Mouse (Mus musculus) spleen, adult 2 months (tissue): ENCODE data around the gene Tspan31. TPM values are rescaled to one million over a fixed set of nuclear protein-coding genes. Genes with fewer than 3 reads are reported as not detected.

Experiments
- DNase-seq, 2 experiments: peaks; one replicate each; pipeline versions ENCODE4 v3.0.0 to v3.0.0-alpha.2; 2012 to 2021; ENCODE audit warnings: low spot score in 2 of 2, low read depth in 1 of 2
- H3K27ac ChIP-seq: fragments of 200-500 bp; 2 replicates; pipeline ENCODE4 v1.5.1; 2012; ENCODE audit warnings: low read length, inconsistent platforms; ENCODE audit not compliant: insufficient read depth
- H3K27me3 ChIP-seq: fragments of 200-500 bp; 2 replicates; pipeline ENCODE4 v1.6.1; 2012; ENCODE audit warnings: mild to moderate bottlenecking, moderate library complexity, low read length, inconsistent platforms; ENCODE audit not compliant: control insufficient read depth, insufficient read depth
- H3K36me3 ChIP-seq: fragments of 200-500 bp; 2 replicates; pipeline ENCODE4 v1.6.1; 2012; ENCODE audit warnings: mild to moderate bottlenecking, low read length, inconsistent platforms; ENCODE audit not compliant: control insufficient read depth, insufficient read depth
- H3K4me1 ChIP-seq: fragments of 200-500 bp; 2 replicates; pipeline ENCODE4 v1.6.1; 2011; ENCODE audit warnings: inconsistent platforms; ENCODE audit not compliant: control insufficient read depth, insufficient read depth, insufficient read length
- H3K4me3 ChIP-seq: fragments of 200-500 bp; 2 replicates; pipeline ENCODE4 v1.5.1; 2011; ENCODE audit warnings: mild to moderate bottlenecking, inconsistent platforms; ENCODE audit not compliant: insufficient read depth, insufficient read length; ENCODE audit errors: extremely low read depth
- CTCF ChIP-seq: fragments of 200-500 bp; IDR thresholded peaks from 2 replicates; pipeline ENCODE4 v1.5.1; 2011; ENCODE audit warnings: mild to moderate bottlenecking, inconsistent platforms; ENCODE audit not compliant: insufficient read depth, insufficient read length, insufficient replicate concordance; ENCODE audit errors: extremely low read depth
- POLR2A ChIP-seq: fragments of 200-500 bp; IDR thresholded peaks from 2 replicates; pipeline ENCODE4 v1.6.1; 2011; ENCODE audit warnings: low read depth, low read length, inconsistent platforms
- WGBS: fragments of 180-500 bp; shearing (Covaris S2); methylation state at CpG from one replicate; pipeline ENCODE4 v1.1.7; 2018; 5-methylcytosine and 5-hydroxymethylcytosine counted together
- polyA plus RNA-seq: library from polyadenylated mRNA; depleted of rRNA; stranded (reverse); fragments of >200 nt; gene quantifications from 2 replicates; pipeline ENCODE4 v1.2.3, GENCODE M21; 2012

Tspan31 gene
- polyA plus RNA-seq, 1 experiment, result 29.9 TPM

- Histone ChIP-seq H3K27ac (no peak overlapping the region), H3K27me3 (no peaks in the 10 kb centered on the region; the same call in 1 of the 2 replicates), H3K4me1 (peaks cover 5% of the 10 kb centered on the region; the same call in 1 of the 2 replicates), H3K4me3 (peak overlapping the region; percentile 9), H3K36me3 (peaks cover 3% of the 10 kb centered on the region)
- 5% methylated on average over 29 of the region's 29 CpGs for WGBS
- TF ChIP-seq CTCF (no peak), POLR2A (no peak)
- DNase-seq, result no peak
These were observed 20.5 kb downstream of the Tspan31 start for GRCm38 (mm10) chr10:127049395-127050118.

- no peak for TF ChIP-seq CTCF
- TF ChIP-seq POLR2A, result no peak
- no peak for DNase-seq
- Histone ChIP-seq H3K4me3 (no peak overlapping the region), H3K4me1 (peaks cover 5% of the 10 kb centered on the region; the same call in 1 of the 2 replicates), H3K27ac (no peak overlapping the region), H3K27me3 (no peaks in the 10 kb centered on the region; the same call in 1 of the 2 replicates), H3K36me3 (peaks cover 3% of the 10 kb centered on the region)
- 12% methylated on average over 35 of the region's 35 CpGs for WGBS
These were observed 21.3 kb downstream of the Tspan31 start for GRCm38 (mm10) chr10:127048608-127049394.

- TF ChIP-seq CTCF (no peak), POLR2A (no peak)
- Histone ChIP-seq H3K27me3 (no peaks in the 10 kb centered on the region; the same call in 1 of the 2 replicates), H3K4me3 (no peak within 1 kb of the TSS), H3K27ac (no peak within 1 kb of the TSS), H3K36me3 (peaks cover 3% of the 10 kb centered on the region), H3K4me1 (peaks cover 5% of the 10 kb centered on the region; the same call in 1 of the 2 replicates)
- 53% methylated on average over 5 of the region's 5 CpGs for WGBS
- no peak for DNase-seq
These were observed 22.1 kb downstream of the Tspan31 start, which contains the start of gene Cyp27b1 for GRCm38 (mm10) chr10:127047954-127048353. Gene Cyp27b1 (plus strand): TSS chr10:127048250.

GRCm38 (mm10) chr10:127043187-127043586 is 26.9 kb downstream of the Tspan31 start:
- no peak for TF ChIP-seq CTCF
- TF ChIP-seq POLR2A, result no peak
- WGBS, result 94% methylated on average over 6 of the region's 6 CpGs
- no peak for DNase-seq
- Histone ChIP-seq H3K36me3 (peaks cover 3% of the 10 kb centered on the region), H3K27me3 (peaks cover 7% of the 10 kb centered on the region; the same call in 1 of the 2 replicates), H3K4me1 (peaks cover 5% of the 10 kb centered on the region), H3K4me3 (no peak overlapping the region), H3K27ac (no peak overlapping the region)

- WGBS, result 18% methylated on average over 5 of the region's 5 CpGs
- no peak overlapping the region for H3K27ac ChIP-seq
- H3K4me1 ChIP-seq, result peaks cover 5% of the 10 kb centered on the region
- no peak for TF ChIP-seq CTCF
- no peak for TF ChIP-seq POLR2A
- H3K36me3 ChIP-seq, result peaks cover 3% of the 10 kb centered on the region
- peak overlapping the region; percentile 75 for H3K4me3 ChIP-seq
- no peak for DNase-seq
- H3K27me3 ChIP-seq, result peaks cover 7% of the 10 kb centered on the region; the same call in 1 of the 2 replicates
These were observed 27.5 kb downstream of the Tspan31 start for GRCm38 (mm10) chr10:127042468-127043115.

GRCm38 (mm10) chr10:127041774-127042338 is 28.2 kb downstream of the Tspan31 start:
- TF ChIP-seq CTCF (no peak), POLR2A (no peak)
- H3K4me3 ChIP-seq, result peak overlapping the region; percentile 75
- under 1% methylated on average over 44 of the region's 44 CpGs for WGBS
- peaks cover 9% of the 10 kb centered on the region; the same call in 1 of the 2 replicates for H3K27me3 ChIP-seq
- H3K36me3 ChIP-seq, result peaks cover 3% of the 10 kb centered on the region
- peaks cover 5% of the 10 kb centered on the region for H3K4me1 ChIP-seq
- peak; percentile 55 to 77 for DNase-seq
- H3K27ac ChIP-seq, result no peak overlapping the region
